Mouse (Mus musculus) CD8-positive naive resting alpha-beta T cell, adult 2 months (primary cell): ENCODE results near the gene Upk3a.
A peak's percentile ranks its signal among the peaks of the same experiment; 100 is the strongest.
"Not testable (repeated sequence)": the region's sequence is repeated elsewhere in the genome, so short reads cannot be mapped to it uniquely, and the experiment has no call there.

Experiments used
- DNase-seq, 2 experiments: peaks; one replicate each; pipeline ENCODE4 v3.0.0; 2022; ENCODE audit warnings: low read depth in 2 of 2, low spot score in 2 of 2

Upk3a gene

DNA sequence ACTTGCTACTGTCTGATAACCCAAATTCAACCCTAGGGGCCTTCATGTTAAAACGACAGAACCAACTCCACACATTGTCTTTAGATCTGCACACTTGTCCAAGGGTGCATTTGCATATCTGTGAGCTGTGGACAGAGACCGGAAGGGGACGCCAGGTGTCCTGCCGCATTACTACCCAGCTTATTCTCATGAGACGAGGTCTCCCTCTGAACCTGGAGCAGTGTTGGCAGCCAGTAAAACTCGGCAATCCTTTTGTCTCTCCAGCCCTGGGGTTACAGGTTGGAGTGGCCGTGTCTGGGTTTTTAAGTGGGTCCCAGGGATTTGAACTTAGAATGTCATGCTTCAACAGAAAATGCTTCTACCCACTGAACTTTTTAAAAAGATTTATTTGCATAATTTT lies 17.0 kb upstream of the Upk3a start:
- DNase-seq, result no peak

DNA sequence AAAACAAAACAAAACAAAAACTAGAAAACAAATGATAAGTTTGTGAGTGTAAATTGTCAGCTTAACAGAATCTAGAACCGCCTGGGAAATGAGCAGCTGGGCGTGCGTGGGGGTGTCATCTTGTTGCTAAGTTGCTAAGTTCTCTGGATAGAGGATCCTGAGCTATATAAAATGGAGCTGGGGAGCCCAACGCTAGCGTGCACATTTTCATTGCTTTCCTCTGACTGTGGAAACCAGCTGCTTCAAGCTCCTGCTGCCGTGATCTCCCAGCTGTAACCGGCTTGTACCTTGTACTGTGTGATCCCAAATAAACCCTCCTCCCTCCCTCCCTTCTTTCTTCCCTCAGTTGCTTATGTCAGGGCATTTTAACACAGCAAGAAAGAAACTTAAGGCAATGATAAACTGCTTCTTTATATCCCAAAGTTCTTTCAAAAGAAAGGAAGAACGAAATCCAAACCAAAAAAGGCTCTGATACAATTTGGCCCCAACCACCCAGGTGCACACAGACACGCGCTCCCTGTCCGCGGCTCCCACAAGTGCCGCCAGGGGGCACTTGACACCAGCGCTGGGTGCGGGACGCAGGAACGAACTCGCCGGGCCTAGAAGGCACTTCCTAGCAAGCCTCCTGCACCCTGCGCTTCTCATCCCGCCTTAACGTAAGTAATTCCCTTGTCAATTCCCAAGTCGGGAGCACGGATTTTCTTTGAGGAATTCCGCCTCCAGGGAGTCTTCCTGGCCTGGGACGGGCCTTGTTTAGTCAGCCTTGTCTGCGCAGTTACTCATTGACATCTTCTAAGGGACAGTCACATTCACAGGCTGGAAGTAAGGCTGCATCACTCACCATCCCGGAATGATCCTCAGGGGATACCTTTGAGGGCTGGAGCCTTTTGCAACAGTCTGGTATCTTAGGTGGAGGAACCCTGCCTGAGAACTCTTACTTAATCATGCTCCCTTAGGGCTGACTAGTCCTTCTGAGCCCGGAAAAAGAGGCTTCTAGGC lies 15.7 kb upstream of the Upk3a start:
- peak; percentile 83 to 84 for DNase-seq

DNA sequence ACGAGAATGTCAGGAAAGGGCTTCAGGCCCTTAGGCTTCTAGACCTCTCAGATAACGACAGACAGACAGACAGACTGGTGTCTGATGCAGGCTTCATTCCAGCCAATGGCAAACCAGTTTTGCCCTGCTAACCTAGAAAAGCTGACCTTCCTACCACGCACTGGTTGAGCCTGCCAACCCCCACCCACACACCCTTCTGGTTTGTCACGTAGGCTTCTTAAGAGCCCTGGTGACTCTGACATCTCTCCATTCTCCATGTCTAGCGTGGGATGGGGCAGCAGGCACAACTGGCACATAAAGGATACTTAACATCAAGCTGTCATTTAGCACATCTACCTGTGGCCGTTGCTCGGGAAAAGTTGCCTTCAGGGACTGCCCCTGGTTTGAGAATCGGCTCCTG lies 7.3 kb upstream of the Upk3a start:
- no peak for DNase-seq

DNA sequence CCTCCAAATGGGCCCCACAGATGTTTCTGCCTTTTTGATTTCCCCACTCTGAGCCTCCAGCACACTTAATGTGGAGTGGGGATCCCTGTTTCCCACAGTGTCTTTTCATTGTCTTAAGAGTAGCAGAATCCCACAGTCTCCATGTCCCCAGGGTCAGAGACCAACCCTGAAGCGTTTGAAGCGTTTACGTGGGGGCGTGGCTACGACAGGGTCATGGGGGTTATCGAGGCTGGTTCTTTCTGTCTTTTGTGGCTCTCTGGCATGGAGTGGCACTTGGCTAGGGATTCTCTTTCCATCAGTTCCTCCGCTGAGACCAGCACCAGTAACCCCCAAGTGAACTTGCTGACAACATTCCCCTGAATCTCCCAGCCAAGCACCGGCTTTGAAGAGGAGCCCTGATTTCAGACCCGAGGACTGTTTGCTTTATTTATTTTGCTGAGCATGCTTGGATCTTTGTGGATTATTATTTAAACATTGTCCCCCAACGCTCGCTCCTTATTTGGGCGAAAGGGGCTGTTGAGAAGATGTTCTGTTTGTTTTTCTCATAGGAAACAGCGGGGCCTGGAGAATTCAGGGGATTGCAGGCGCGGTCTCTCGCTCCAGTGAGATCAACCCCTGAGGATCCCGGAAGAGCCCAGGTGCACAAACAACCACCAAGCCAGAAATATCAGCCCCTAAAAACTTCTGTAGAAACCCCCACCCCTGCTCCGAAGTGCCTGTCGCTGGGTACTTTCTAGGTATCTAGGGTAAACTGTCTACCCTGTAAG lies 4.9 kb upstream of the Upk3a start:
- DNase-seq, result no peak

DNA sequence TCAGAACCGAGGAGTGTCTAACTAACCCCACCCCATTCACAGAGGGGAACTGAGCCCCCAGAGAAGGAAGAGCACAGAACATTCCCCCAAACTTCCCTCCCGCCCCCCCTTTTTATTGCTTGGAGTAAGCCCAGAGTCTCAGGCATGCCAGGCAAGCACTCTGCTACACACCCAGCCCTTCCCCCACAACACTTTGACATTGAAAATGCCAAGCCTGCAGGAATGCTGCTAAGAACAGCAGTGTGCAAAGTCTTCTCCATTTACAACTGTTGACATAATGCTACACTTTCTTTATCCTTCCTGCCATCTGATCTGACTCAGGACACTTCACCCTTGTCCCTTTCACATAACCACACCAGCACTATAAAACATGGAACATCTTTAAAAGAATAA lies 4.3 kb upstream of the Upk3a start:
- no peak for DNase-seq

DNA sequence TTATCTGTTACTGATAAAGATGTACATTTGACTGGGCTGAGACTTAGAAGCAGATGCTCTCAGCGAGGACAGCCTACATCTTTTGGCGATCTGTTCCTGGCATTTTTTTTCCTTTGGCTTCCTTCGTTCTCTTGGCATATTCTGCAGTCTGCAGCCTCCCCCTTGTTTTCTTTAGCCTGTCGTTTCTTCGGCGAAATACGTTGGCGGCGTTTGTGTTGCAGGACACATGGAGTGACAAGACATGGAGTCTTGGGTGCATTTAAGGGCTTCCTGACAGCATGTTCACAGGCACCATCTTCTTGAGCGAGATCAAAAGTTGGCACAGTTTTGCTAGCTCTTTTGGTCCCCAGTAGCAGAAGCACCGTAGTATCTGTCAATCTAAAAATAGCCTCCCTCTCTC lies 1.2 kb upstream of the Upk3a start:
- DNase-seq, result no peak

DNA sequence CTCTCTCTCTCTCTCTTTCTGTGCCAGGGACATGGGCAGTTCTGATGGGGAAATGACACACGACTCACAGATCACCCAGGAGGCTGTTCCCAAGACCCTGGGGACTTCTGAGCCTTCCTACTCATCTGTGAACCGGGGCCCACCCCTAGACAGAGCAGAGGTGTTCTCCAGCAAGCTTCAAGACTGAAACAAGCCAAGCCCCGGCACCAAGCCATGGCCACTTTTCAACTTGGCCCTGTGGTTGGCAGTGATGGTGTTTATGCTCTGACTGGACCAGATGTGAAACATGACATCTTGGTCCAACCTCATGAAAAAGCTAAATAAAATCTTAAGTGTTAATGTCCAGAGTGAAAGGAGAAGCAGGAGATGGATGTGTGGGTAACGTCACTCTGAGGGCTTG lies 5.3 kb downstream of the Upk3a start:
- no peak for DNase-seq

DNA sequence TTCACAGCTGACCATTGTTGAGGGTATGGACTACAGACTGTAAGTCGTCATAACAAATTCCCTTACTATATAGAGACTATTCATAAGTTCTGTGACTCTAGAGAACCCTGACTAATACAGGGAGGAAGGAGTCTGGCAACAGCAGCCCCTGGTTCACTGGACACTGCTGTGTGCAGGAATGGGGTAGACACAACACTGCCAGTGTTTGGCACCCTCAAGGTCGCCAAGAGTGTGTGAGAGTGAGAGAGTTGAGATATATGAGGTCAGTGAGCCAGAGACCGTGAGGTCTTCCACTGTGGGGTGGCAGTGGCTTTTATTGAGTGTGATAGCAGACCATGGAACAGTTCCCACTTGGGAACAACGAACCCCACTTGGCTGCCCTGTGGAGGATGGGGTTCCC lies 9.3 kb downstream of the Upk3a start:
- no peak for DNase-seq

DNA sequence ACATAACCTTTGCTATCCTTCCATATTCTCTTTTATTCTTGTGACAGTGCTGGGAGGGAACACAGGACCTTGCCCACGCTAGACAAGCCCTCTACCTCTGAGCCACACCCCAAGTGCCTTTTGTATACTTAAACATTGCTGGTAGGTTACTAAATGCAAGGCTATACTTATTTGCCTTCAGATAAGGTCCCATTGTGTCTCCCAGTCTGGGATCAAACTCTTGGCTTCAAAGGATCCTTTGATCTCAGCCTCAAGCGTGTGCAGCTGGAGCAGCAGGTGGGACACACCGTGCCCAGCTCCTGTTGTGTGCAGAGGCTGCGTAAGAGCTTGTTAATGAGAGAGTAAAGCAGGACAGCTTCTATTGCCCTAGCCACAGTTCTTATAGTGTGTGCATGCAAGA lies 10.8 kb downstream of the Upk3a start:
- DNase-seq, result no peak

DNA sequence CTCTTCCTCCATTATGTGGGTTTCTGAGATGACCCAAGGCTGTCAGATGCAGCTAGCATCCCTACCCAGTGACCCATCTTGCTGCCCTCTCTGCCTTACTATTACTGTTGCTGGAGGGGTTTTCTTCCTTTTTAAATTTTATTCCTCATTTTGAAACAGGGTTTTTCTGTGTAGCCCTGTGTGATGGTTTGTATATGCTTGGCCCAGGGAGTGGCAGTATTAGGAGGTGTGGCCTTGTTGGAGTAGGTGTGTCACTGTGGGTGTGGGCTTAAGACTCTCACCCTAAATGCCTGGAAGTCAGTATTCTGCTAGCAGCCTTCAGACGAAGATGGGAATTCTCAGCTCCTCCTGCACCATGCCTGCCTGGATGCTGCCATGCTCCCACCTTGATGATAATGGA lies 11.7 kb downstream of the Upk3a start, which contains the start of gene Fam118a:
TSS of gene Fam118a (plus strand) at position 301 of the 400 bp plus-strand sequence.
- DNase-seq, result not testable (repeated sequence)

DNA sequence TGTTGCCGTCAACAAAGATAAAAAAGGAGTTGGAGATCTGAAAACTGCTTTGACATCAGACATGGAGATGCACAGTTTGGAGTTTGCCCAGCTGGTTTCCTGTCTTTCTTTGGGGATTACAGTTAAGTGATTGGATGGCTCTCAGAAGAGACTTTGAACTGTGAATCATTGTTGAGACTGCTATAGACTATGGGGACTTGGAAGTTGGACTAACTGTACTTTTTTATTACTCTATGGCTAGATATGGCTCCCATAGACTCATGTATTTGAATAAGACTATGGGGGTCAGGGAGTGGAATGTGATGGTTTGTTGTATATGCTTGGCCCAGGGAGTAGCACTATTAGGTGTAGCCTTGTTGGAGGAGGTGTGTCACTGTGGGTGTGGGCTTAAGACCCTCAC lies 13.7 kb downstream of the Upk3a start:
- DNase-seq, result not testable (repeated sequence)

DNA sequence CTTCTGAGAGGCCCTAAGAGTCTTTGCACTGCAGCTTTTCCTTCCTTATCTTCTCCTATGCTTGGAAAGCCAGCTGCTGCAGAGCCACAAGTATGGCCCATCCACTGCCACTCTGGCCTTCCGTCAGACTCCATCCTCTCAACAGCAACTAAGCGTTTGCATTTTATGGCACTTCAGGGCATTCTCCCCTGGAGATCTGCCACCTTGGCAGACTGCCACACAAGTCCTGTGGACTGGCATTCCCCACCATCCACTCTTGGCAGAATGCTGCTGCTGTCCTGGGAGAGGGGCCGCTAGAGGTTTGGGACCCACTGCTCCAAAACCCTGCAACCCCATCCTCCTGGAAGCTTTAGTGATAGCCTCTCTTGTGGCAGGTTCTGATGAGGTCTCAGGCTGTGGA lies 14.9 kb downstream of the Upk3a start:
- no peak for DNase-seq

DNA sequence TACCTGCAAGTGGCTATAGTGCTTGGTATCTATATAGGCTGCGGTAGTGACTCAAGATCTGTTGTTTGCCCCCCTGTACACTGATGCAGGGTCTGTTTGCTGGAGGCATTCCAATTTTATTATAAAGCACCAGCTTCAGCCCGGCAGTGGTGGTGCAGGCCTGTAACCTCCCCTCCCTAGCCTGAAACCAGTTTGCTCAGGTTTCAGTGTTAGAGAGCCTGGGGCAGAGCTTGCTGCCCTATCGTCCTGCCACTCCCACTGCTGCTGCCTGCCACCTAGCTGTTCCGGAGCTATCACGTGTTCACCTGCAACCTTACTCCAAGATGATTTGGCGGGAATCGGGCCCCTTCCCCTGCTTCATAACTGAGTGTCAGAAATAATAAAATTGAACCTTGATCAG lies 17.0 kb downstream of the Upk3a start:
- DNase-seq, result not testable (repeated sequence)

DNA sequence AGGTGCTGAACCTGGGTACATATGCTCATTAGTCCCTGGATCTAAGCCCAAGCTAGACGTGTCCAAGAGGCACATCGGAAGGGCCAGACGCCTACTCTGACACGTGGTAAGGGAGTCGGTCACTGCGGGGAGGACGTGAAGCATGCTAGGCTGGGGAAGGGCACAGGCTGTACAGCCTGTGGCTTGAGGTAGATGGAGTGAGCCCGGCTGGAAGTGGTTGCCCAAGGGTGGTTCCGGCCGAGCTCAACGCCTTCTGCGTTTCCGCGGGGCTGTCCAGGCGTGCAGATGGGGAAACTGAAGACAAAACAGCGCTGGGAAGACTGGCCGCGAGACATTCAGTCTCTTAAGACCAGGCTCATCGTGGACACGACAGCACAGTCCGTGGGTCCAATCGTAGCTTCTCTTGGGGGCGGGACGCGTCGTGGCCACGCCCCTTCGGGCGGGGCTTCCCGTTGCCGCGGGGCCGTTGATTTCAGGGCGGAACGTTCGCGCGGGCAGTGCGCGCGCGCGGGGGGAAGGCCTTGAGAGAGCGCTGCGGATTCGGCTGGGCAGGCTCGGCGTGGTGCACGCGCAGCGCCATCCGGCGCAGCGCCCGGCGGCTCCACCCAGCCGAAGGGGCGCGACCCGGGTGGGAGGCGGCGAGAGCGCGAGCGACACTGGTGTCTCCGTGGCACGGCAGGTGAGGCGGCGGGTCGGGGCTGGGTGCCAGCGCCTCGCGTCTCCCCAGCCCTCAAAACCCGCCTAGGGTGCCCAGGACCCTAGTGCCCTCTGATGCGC lies 19.8 kb downstream of the Upk3a start:
- peak; percentile 98 to 99 for DNase-seq

DNA sequence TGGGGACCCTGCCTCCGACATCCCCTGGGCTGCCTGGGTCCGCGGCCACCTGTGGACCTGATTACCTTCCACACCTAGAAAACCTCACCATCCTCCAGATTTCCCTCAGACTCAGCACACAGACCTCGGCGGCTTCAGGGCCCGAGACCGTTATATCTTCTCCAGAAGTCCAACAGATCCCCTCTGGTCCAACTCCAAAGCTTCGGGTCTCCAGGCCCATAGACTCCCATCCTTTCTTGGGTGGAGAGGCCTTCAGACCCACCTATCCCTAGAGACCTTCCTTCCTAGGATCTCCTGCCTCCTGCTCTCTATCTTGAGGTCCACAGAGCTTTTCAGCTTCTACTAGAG lies 20.4 kb downstream of the Upk3a start:
- no peak for DNase-seq

DNA sequence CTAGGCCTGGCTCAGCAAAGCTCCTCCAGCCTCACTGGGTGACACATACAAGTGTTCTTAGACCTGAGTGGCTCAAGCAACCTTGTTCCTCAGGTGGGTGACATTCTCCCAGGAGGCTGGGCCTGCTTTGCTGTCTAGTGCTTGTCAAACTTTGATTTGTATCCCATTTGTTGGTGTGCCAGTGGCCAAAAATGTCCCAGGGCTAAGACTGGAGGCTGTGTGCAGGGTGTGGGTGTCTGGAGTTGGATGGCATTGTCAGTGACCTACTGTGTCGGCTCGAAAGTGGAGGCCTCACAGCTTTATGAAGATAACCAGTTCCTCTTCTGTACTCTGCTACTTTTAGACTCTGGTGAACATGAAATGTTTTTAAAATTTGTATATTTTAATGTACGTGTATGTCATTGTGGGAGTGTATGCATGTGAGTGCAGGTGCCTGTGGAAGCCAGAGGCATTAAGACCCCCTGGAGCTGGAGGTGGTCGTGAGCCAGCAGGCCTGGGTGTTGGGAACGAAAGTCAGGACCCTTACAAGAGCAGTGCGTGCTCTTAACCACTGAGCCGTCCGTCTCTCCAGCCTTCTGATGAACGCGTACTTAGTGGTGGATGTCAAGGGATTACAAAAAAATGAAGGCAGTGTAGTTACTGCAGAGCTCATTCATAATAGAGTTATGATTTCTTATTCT lies 24.7 kb downstream of the Upk3a start:
- DNase-seq, result no peak

DNA sequence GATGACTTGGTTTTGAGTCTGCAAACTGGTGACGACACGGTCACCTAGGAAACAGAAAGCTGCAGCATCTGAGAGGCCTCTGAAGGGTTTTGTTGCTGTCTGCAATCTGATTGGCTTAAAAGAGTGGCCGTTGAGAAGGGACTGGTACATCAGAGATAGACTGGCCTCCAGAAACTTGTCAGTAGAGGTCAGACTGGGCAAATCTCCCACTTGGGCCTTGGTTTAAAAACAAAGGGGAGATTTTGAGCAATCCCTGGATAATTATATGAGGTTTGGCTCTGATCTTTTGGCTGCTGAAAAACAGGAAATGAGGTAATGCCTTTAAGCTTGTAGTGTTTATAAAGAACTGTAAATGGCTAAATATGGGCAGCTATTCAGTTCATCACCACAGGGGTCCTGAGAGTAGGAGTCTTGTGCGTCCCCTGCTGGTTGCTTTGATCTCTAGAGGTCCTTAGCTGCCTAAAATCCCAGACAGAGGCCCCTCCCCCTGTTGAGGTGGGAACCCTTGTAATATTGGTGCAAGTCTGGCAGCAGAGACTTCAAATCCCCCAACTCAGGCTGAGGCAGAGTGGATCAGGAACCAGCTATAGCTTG lies 25.5 kb downstream of the Upk3a start:
- peak; percentile 78 to 87 for DNase-seq

DNA sequence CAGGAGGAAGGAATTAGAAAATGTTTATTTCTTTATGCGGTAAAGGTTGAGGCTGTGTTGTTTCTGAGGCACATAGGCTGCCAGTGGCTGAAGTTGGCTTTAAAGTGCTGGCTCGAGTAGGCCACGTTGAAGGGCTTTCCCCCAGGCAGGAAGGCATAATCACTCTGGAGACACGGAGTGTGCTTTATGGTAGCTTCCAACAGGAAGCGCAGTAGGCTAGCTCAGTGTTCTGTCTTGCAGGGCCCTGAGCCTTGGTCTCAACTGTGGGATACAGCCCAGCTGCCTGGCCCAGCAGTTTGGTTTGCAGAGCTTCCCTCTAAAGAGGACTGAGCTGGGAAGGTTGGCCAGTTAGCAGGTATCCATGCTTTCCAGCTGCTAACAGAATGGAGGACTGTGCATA lies 26.2 kb downstream of the Upk3a start:
- no peak for DNase-seq

DNA sequence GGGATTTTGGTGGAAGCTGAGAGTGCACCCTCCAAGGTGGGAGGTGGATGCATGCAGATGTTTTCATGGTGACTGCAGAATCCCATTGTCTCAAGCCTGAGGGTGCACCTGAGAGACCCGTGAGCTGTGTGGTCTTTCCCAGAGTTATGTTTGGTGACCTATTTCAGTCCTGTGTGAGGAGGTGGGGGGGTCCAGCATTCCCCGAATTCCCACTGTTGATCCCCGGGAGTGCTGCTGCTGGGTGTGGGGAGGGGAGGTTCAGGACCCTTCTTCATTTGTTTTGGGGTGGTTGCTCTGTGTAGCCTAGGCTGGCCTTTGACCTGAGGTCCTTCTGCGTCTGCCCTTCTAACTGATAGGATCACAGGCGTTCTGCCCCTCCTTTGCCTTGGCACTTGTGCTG lies 26.8 kb downstream of the Upk3a start:
- no peak for DNase-seq

DNA sequence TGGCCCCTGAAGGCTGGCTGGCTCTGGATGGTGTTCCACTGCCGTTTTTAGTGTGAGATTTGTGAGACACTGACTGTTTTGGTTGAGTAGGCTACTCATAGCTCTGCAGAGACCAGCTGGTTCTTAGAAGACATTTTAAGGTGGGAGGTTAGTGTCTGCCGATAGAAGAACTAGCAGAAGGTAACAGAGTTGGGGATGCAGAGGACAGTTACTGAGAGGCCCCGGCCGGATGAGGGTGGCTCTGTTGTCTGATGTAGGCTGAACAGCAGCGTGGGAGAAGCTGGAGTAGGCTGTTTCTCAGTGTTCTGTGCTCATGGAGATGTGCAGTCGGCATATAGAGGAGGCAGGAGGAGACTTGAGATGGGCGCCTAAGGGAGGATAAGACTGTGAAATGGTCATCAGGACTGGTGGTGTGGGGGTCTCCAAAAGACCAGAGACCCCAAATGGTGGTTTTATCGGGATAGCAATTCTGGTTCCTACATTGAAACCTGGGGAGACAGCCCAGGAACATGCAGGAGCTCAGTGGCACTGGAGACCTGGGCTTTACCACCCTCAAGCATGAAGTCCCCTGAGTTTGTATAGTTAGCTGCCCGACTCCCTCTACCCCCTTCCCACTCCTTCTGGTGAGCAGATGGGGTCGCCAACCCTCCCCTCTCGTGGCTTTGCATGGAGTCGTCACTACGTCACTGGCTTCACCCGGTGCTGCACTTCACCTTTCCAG lies 29.4 kb downstream of the Upk3a start:
- DNase-seq, result no peak
